Mouse (Mus musculus) liver, postnatal 0 days (tissue): ENCODE data around the gene Trim38. TPM values are rescaled to one million over a fixed set of nuclear protein-coding genes. Genes with fewer than 3 reads are reported as not detected.

Source experiments
- ATAC-seq: fragments of 200-750 bp; cut with Nextera tagmentation; 2 replicates; pipeline ENCODE4 v1.8.0; 2017; ENCODE audit warnings: mild to moderate bottlenecking, moderate library complexity
- DNase-seq: peaks from one replicate; pipeline ENCODE4 v3.0.0-alpha.2; 2016
- H3K27ac ChIP-seq: fragments of 300-500 bp; sonication (generic); 2 replicates; pipeline ENCODE4 v1.5.1; 2014; ENCODE audit warnings: antibody characterized with exemption, moderate library complexity, mild to moderate bottlenecking, low read depth
- H3K27me3 ChIP-seq: fragments of 300-500 bp; sonication (generic); 2 replicates; pipeline ENCODE4 v1.6.1; 2014; ENCODE audit warnings: low read length, control low read depth, mixed read lengths; ENCODE audit not compliant: insufficient read depth
- H3K36me3 ChIP-seq: fragments of 300-500 bp; sonication (generic); replicated peaks from 2 replicates; pipeline ENCODE4 v1.6.1; 2014; ENCODE audit warnings: mild to moderate bottlenecking, control low read depth, low read length, moderate library complexity, mixed read lengths; ENCODE audit not compliant: insufficient read depth
- H3K4me1 ChIP-seq: fragments of 300-500 bp; sonication (generic); 2 replicates; pipeline ENCODE4 v1.6.1; 2014; ENCODE audit warnings: antibody characterized with exemption, mild to moderate bottlenecking, control low read depth; ENCODE audit not compliant: insufficient read depth
- H3K4me2 ChIP-seq: fragments of 300-500 bp; sonication (generic); 2 replicates; pipeline ENCODE4 v1.6.1; 2014; ENCODE audit warnings: low read depth, mild to moderate bottlenecking, low read length, moderate library complexity, mixed read lengths
- H3K4me3 ChIP-seq: fragments of 300-500 bp; sonication (generic); 2 replicates; pipeline ENCODE4 v1.5.1; 2014; ENCODE audit warnings: low read depth, low read length
- H3K9ac ChIP-seq: fragments of 300-500 bp; sonication (generic); replicated peaks from 2 replicates; pipeline ENCODE4 v1.6.1; 2014; ENCODE audit warnings: mild to moderate bottlenecking, moderate library complexity
- H3K9me3 ChIP-seq: fragments of 300-500 bp; sonication (generic); 2 replicates; pipeline ENCODE4 v1.6.1; 2016; ENCODE audit warnings: mild to moderate bottlenecking, control low read depth, low read length, mixed read lengths
- CTCF ChIP-seq: sonication (generic); IDR thresholded peaks from 2 replicates; pipeline ENCODE4 v1.5.1; 2016; ENCODE audit warnings: antibody characterized with exemption, low read depth
- EP300 ChIP-seq: IDR thresholded peaks from 2 replicates; pipeline ENCODE4 v1.6.1; 2016; ENCODE audit warnings: antibody characterized with exemption, low read depth, mild to moderate bottlenecking
- WGBS: fragments of 180-500 bp; shearing (Covaris S2); extraction: QIAGEN DNeasy Blood & Tissue Kit; methylation state at CpG from one replicate; pipeline ENCODE4 v1.1.7; 2014; ENCODE audit not compliant: insufficient replicate concordance; 5-methylcytosine and 5-hydroxymethylcytosine counted together
- polyA plus RNA-seq: library from polyadenylated mRNA; unstranded; fragments of >200 nt; fragmentation: Nextera tagmentation; extraction: Ambion mirVana; gene quantifications from 2 replicates; pipeline ENCODE4 v1.2.1, GENCODE M21; 2015

The Trim38 gene
- polyA plus RNA-seq, 1 experiment from 2014 or later = not detected

DNA sequence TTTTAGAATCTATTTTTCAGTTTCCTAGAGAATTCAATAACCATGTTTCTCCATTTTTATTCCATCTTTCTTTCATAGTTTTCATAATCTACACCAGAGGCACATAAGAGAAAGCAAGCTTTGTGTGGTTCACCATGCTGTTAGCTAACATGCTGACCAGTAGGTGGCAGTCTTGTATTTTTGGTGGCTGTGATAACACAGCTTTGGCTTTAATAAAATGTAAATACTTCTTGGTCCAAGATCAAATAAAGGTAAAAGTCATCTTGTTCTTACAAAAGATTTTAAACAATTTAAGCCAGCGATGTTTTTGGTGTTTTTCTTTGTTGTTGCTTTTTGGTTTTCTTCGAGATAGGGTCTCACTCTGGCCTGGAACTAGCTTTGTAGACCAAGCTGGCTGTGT lies 22.8 kb downstream of the Trim38 start:
- DNase-seq (peak; percentile 45), ATAC-seq (no peak)
- 34% methylated on average over 2 of the region's 2 CpGs for WGBS
- no peak overlapping the region for H3K9ac ChIP-seq
- no peak overlapping the region for H3K27ac ChIP-seq
- H3K4me3 ChIP-seq = no peak overlapping the region
- H3K36me3 ChIP-seq = no peaks in the 10 kb centered on the region
- TF ChIP-seq EP300 (no peak), CTCF (peak; percentile 92)
- no peaks in the 10 kb centered on the region for H3K4me1 ChIP-seq
- no peaks in the 10 kb centered on the region for H3K27me3 ChIP-seq
- H3K9me3 ChIP-seq = no peaks in the 10 kb centered on the region
- H3K4me2 ChIP-seq = no peak overlapping the region

DNA sequence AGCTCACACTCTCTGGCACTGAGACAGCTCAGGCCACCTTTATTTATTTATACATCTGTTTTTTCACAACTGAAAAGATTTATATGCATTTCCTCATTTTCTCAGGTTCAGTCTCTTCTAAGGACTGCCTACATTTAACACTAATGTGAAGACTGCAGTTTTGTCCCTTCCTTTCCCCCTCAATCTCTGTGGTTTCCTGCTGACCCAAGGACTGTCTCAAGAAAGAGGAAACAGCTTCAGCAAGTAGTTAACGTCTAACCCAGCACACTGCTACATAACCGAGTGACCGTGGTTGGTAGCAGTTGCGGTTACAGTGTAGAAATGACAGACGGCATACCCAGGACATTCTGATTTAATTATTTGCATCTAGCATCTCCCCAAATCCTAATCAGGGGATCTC lies 29.7 kb downstream of the Trim38 start:
- no peak for TF ChIP-seq CTCF
- TF ChIP-seq EP300 = no peak
- H3K4me1 ChIP-seq = peaks cover 10% of the 10 kb centered on the region
- DNase-seq (no peak), ATAC-seq (0 out of 2 replicates have a peak, but pooled peaks have one; percentile 21)
- no peaks in the 10 kb centered on the region for H3K27me3 ChIP-seq
- no peak overlapping the region for H3K27ac ChIP-seq
- H3K4me3 ChIP-seq = no peak overlapping the region
- no peak overlapping the region for H3K9ac ChIP-seq
- H3K9me3 ChIP-seq = no peaks in the 10 kb centered on the region
- no peak overlapping the region for H3K4me2 ChIP-seq
- no peaks in the 10 kb centered on the region for H3K36me3 ChIP-seq
- WGBS = 24% methylated on average over 5 of the region's 5 CpGs

GRCm38 (mm10) chr13:23804532-23804931 lies 34.8 kb downstream of the Trim38 start:
- peaks cover 10% of the 10 kb centered on the region for H3K4me1 ChIP-seq
- no peak overlapping the region for H3K4me3 ChIP-seq
- no peak overlapping the region for H3K4me2 ChIP-seq
- H3K9me3 ChIP-seq = no peaks in the 10 kb centered on the region
- ATAC-seq (peak; percentile 87), DNase-seq (peak; percentile 49)
- no peak overlapping the region for H3K27ac ChIP-seq
- no peak overlapping the region for H3K9ac ChIP-seq
- whole genome bisulfite sequencing = 64% methylated on average over 2 of the region's 2 CpGs
- H3K36me3 ChIP-seq = no peaks in the 10 kb centered on the region
- H3K27me3 ChIP-seq = no peaks in the 10 kb centered on the region
- TF ChIP-seq CTCF = no peak
- TF ChIP-seq EP300 = peak; percentile 36; the same call in 1 of the 2 replicates

DNA sequence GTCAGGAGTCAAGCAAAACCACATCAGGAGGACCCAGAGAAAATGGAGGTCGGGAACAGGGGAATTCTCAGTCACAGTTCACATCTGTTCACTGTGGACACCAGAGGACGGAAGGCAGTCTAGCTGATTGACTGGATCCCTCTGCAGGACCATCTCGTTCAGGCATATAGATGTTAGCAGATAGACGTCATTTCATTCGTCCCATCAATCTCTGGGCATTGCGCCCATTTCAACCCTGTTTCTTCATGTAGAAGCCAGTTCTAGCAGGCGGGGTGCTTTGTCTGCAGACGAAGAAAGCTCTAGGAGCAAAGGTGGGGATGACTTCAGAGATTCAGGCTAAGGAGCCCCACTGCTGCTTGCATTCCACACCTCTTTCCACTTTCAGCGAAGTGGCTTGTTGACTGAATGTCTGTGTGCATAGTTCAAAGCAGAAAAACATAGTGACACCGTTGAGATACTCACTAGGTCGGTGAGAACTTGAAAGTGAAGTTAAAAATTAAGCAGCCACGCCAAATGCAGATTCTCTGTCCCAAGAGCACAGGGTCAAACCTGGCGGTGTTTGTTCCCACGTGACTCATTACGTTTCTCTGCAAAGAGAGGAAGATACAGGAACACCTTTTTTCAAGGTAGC lies 36.8 kb downstream of the Trim38 start, which contains the start of gene Slc17a2:
Gene Slc17a2, plus strand, starts transcription at position 572 of the 631 bp plus-strand sequence.
- DNase-seq (peak; percentile 57), ATAC-seq (peak; percentile 86)
- H3K4me3 ChIP-seq = peak within 1 kb of the TSS; percentile 42
- H3K9ac ChIP-seq = peak within 1 kb of the TSS; percentile 47
- WGBS = 57% methylated on average over 15 of the region's 15 CpGs
- no peaks in the 10 kb centered on the region for H3K9me3 ChIP-seq
- H3K4me2 ChIP-seq = peak within 1 kb of the TSS; percentile 61
- H3K27me3 ChIP-seq = no peaks in the 10 kb centered on the region
- TF ChIP-seq EP300 (no peak), CTCF (no peak)
- peak within 1 kb of the TSS; percentile 88 for H3K27ac ChIP-seq
- H3K4me1 ChIP-seq = peaks cover 3% of the 10 kb centered on the region
- no peaks in the 10 kb centered on the region for H3K36me3 ChIP-seq

GRCm38 (mm10) chr13:23816148-23816547 lies 46.4 kb downstream of the Trim38 start:
- Histone ChIP-seq H3K27ac (no peak overlapping the region), H3K4me3 (no peak overlapping the region), H3K36me3 (peaks cover 7% of the 10 kb centered on the region; the same call in 1 of the 2 replicates), H3K4me1 (peaks cover 5% of the 10 kb centered on the region; the same call in 1 of the 2 replicates), H3K9me3 (no peaks in the 10 kb centered on the region), H3K9ac (no peak overlapping the region), H3K4me2 (no peak overlapping the region), H3K27me3 (no peaks in the 10 kb centered on the region)
- TF ChIP-seq CTCF = peak; percentile 60
- TF ChIP-seq EP300 = no peak
- 54% methylated on average over 2 of the region's 2 CpGs for WGBS
- DNase-seq (peak; percentile 37), ATAC-seq (no peak)

DNA sequence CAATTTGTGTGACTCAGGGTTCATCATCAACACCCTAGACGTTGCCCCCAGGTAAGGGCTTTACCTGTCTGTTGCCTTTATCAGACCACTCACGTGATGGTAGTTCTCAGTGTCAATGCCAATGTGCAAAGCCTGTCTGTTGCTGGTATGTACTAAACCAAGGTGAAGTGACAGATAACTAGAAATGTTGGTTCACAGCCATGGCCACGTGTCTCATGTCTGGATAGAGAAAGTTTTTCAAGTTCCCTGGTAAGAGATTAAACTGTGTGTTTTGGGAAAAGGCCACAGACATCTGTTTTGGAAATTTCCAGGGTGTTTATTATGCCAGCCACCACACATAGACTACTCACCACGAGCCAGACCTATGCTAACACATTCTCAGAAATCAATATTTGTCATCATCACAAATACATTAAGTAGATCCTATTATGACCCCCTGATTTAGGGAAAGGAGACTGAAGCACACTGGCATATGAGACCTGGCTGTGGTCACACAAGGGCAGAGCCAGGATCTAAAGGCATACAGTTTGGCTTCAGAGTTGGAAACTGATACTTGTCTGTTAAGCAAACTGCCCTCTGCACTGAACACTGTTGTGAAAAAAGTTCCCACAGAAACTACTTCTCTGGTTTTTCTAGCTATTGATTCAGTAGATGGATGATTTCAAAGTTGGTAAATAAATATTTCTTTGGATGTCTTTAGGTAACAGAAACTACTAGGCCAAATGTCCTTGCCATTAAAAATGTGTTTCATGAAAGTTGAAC lies 50.6 kb downstream of the Trim38 start:
- peaks cover 7% of the 10 kb centered on the region; the same call in 1 of the 2 replicates for H3K36me3 ChIP-seq
- TF ChIP-seq EP300 (no peak), CTCF (no peak)
- WGBS = 62% methylated on average over 4 of the region's 4 CpGs
- no peak overlapping the region for H3K9ac ChIP-seq
- H3K9me3 ChIP-seq = no peaks in the 10 kb centered on the region
- ATAC-seq (peak; percentile 17; the same call in 1 of the 2 replicates), DNase-seq (no peak)
- H3K27me3 ChIP-seq = no peaks in the 10 kb centered on the region
- no peak overlapping the region for H3K4me3 ChIP-seq
- H3K4me1 ChIP-seq = peaks cover 5% of the 10 kb centered on the region; the same call in 1 of the 2 replicates
- H3K27ac ChIP-seq = no peak overlapping the region
- H3K4me2 ChIP-seq = no peak overlapping the region
